Mouse (Mus musculus) megakaryocyte, embryonic 14.5 days (primary cell): ENCODE data around the gene Zfand4. TPM values are rescaled to one million over a fixed set of nuclear protein-coding genes. Genes with fewer than 3 reads are reported as not detected.
"Not testable (repeated sequence)": the region's sequence is repeated elsewhere in the genome, so short reads cannot be mapped to it uniquely, and the experiment has no call there.

Experiments used
- H3K27me3 ChIP-seq: replicated peaks from 2 replicates; pipeline ENCODE3; 2012; ENCODE audit warnings: inconsistent platforms
- H3K36me3 ChIP-seq: replicated peaks from 2 replicates; pipeline ENCODE3; 2012; ENCODE audit warnings: low read length, inconsistent platforms, mixed read lengths
- H3K4me1 ChIP-seq: 2 replicates; pipeline ENCODE4 v1.6.1; 2012; ENCODE audit warnings: inconsistent platforms
- H3K4me3 ChIP-seq: replicated peaks from 2 replicates; pipeline ENCODE3; 2012; ENCODE audit warnings: moderate library complexity, mild to moderate bottlenecking, inconsistent platforms
- H3K9me3 ChIP-seq: 2 replicates; pipeline ENCODE4 v1.6.1; 2012; ENCODE audit warnings: inconsistent platforms
- FLI1 ChIP-seq: IDR thresholded peaks from 2 replicates; pipeline ENCODE4 v1.6.1; 2012; ENCODE audit warnings: low read length, inconsistent platforms, mixed read lengths
- GATA1 ChIP-seq: IDR thresholded peaks from 3 replicates; pipeline ENCODE4 v1.6.1; 2012; ENCODE audit warnings: mixed read lengths, low read length, inconsistent platforms, borderline replicate concordance
- polyA plus RNA-seq: library from polyadenylated mRNA; stranded (reverse); fragments of >175 nt; gene quantifications from 2 replicates; pipeline ENCODE4 v1.2.3, GENCODE M21; 2012; ENCODE audit warnings: low replicate concordance; ENCODE audit not compliant: insufficient read depth

Zfand4 gene
- polyA plus RNA-seq, 1 experiment, result 1.3 TPM

DNA sequence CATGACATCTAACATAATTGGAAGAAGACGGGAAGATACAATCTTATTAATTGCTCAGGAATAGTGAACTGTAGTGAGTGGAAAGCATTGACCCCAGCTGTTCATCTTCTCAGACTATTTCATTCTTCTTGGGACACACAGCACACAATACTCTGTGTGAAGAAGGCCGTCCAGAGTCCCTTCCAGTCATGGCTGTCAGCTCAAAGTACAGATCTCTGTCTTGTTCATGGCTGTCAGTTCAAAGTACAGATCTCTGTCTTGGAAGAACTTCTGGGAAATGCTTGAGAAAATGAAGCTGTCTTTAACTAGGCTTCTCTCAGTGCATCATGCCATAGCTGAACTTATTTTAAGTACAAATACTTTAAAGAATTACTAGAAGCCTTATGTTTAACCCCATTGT is 83.9 kb downstream of the Zfand4 start:
- no peak for TF ChIP-seq GATA1
- Histone ChIP-seq H3K27me3 (no peaks in the 10 kb centered on the region), H3K9me3 (no peaks in the 10 kb centered on the region), H3K36me3 (peaks cover 24% of the 10 kb centered on the region), H3K4me3 (no peak overlapping the region), H3K4me1 (peaks cover 31% of the 10 kb centered on the region)

DNA sequence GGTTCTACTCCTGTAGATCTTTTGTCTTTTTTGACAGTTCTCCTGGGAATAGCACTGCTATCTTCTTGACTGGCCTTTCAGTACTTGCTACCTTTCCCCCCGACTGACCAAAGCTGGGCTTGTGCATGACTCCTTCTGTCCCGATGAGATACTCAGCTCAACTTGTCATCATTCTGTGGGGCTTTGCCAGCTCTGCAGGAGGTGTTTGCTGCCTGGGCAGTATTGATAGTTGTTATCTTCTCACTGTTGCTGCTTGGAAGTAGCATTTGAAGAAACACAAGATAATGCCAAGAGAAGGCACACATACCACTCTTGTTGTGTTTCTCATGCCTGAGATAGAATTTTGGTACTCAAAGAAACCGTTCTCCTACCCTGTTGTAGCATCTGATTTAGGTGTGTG is 86.0 kb downstream of the Zfand4 start:
- peaks cover 25% of the 10 kb centered on the region for H3K4me1 ChIP-seq
- no peaks in the 10 kb centered on the region for H3K27me3 ChIP-seq
- no peaks in the 10 kb centered on the region for H3K9me3 ChIP-seq
- peaks cover 20% of the 10 kb centered on the region for H3K36me3 ChIP-seq
- H3K4me3 ChIP-seq, result no peak overlapping the region
- TF ChIP-seq GATA1, result no peak
- no peak for TF ChIP-seq FLI1

DNA sequence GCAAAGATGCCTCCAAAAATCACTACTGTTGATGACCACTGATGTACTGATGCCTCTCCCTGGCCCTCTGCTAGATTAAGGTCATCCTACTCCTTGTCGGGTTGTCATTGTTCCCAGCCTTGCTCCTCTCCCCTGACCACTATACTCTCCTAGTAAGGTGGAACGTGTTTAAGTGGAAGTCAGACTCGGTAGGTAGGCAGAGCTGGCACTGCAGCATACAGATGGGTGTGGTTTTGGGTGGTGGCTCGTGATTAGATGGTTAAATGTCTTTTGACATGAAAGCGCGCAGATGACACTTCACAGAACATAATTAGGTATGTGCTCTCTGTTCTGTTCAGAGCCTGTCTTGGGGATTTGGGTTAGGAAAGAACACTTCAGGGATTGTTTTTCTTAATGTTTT is 86.6 kb downstream of the Zfand4 start:
- peaks cover 16% of the 10 kb centered on the region for H3K36me3 ChIP-seq
- H3K9me3 ChIP-seq, result no peaks in the 10 kb centered on the region
- TF ChIP-seq FLI1 (no peak), GATA1 (no peak)
- no peak overlapping the region for H3K4me3 ChIP-seq
- peaks cover 25% of the 10 kb centered on the region for H3K4me1 ChIP-seq
- H3K27me3 ChIP-seq, result no peaks in the 10 kb centered on the region

DNA sequence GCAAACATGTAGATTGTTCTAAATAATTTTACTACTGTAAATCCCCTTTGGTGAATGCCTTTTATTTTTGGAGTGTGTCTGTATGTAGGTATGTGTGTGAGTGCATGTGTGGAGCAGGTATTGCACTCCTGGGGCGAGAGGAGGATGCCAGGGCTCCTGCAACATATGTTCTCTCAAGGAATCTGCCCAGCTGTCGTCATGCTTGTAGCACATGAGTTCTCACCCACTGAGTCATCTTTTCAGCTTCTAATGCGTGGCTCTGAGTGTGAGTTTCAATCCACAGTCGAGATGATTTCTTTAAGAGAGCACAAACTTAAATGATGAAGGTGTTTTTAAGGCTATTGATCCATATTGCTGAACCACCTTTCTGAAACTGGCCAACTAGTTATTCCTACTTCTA is 87.5 kb downstream of the Zfand4 start:
- H3K4me1 ChIP-seq, result peaks cover 25% of the 10 kb centered on the region
- H3K36me3 ChIP-seq, result peaks cover 15% of the 10 kb centered on the region
- H3K4me3 ChIP-seq, result no peak overlapping the region
- no peaks in the 10 kb centered on the region for H3K9me3 ChIP-seq
- TF ChIP-seq GATA1 (no peak), FLI1 (no peak)
- no peaks in the 10 kb centered on the region for H3K27me3 ChIP-seq

DNA sequence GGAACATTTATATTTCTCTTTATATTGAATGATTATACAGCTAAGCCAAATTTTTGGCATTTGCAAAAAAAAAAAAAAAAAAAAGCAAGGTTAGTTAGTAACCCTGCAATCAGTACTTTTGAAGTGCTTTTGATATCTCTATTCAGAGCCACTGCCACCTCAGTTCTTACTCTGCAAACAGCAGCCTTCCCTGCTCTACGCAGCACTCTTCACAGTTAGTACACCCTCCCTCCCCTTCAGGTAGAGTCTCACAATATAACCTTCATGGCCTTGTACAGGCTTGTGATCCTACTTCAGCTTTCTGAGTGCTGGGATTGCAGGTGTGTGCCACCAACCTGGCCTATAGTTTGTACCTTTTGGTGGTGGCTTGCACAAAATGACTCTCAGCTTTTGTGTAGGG is 89.4 kb downstream of the Zfand4 start:
- H3K4me3 ChIP-seq, result no peak overlapping the region
- peaks cover 7% of the 10 kb centered on the region for H3K36me3 ChIP-seq
- TF ChIP-seq GATA1 (no peak), FLI1 (no peak)
- H3K27me3 ChIP-seq, result no peaks in the 10 kb centered on the region
- H3K9me3 ChIP-seq, result no peaks in the 10 kb centered on the region
- H3K4me1 ChIP-seq, result peaks cover 33% of the 10 kb centered on the region

DNA sequence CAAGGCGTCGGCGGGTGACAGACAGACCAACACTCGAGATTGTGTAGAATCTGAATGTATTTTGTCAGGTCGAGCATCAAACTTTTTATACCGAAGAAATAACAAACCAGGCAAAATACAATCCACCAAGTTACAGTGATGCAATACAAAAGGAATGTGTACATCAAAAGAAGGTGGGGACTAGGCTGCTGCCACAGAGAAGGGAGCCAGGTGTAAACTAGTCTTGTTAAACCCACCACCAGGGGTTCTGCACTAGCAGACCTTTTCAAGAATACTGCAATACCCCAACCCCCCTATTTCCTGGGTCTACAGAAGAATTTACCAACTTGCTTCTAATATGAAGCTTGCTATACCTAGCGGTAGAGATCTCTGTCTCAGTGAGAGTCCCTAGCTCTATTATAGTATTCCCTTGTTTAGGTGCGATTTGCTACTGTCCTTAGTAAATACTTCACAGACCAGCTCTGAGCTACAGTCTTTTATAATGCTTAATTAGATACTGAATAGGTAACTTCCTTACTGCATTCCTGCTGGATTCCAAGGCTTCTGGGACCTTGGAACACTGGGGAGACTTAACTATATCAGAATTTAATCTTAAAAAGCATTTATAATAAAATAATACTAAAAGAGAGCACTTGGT is 92.4 kb downstream of the Zfand4 start:
- not testable (repeated sequence) for H3K27me3 ChIP-seq, H3K9me3 ChIP-seq, H3K4me3 ChIP-seq
- Histone ChIP-seq H3K36me3 (peaks cover 11% of the 10 kb centered on the region), H3K4me1 (peaks cover 26% of the 10 kb centered on the region)

DNA sequence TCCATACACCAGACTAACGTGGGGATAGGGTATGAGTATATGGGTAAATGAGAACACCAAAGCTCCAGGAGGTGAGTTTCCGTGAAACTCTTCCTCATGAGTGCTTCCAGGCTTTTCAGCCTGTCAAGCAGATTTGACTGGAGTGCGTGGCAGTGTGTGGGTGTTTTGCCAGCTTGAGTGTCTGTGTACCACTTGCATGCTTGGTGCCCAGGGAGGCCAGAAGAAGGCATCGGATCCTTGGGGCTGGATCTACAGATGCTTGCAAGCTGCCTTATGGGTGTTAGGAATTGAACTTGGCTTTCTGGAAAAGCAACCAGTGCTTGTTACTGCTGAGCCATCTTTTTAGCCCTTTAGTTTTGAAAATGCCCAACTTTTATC is 92.9 kb downstream of the Zfand4 start:
- H3K9me3 ChIP-seq, result no peaks in the 10 kb centered on the region
- H3K4me3 ChIP-seq, result no peak overlapping the region
- peaks cover 11% of the 10 kb centered on the region for H3K36me3 ChIP-seq
- H3K27me3 ChIP-seq, result no peaks in the 10 kb centered on the region
- TF ChIP-seq FLI1 (no peak), GATA1 (no peak)
- peaks cover 28% of the 10 kb centered on the region for H3K4me1 ChIP-seq

DNA sequence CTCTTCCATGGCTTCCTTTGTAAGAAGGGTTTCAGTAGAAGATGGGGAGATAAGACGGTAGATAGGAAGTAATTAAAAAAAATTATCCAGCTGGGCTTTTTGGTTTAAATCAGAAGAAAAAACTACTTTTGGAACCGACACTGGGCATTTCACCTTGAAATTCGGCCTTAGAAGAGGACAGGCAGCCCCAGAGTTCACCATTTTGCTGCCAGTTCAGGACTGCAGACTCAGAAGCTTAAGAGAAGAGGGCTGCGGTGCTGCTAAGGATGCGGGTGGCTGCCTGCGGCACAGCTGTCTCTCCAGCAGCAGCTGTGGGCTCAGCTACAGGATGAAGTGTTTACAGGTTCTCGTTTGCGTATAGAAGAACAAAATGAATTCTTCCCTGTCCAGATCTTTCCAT is 94.0 kb downstream of the Zfand4 start:
- no peaks in the 10 kb centered on the region for H3K9me3 ChIP-seq
- peaks cover 11% of the 10 kb centered on the region for H3K36me3 ChIP-seq
- TF ChIP-seq GATA1 (no peak), FLI1 (no peak)
- H3K27me3 ChIP-seq, result no peaks in the 10 kb centered on the region
- H3K4me3 ChIP-seq, result no peak overlapping the region
- H3K4me1 ChIP-seq, result peaks cover 30% of the 10 kb centered on the region

DNA sequence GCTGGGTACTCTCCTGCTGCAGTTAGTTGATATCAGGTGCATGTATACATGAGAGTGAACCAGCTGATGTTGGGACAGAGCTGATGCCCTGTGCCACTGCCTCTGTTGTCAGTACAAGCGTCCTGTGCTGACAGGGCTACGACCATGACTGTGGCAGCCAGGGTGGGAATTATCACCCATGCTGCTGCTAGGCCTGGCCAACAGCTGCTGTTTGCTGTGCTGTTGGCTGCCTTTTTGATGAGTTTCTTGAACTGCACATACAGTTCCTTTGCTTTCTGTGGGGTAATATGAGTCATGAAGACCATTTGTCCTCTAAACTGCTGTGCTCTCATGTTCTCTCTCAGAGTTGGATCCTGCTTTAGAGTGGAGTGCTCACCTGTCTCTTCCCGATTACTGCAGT is 95.2 kb downstream of the Zfand4 start:
- no peak for TF ChIP-seq FLI1
- no peak for TF ChIP-seq GATA1
- Histone ChIP-seq H3K27me3 (no peaks in the 10 kb centered on the region), H3K9me3 (no peaks in the 10 kb centered on the region), H3K4me3 (peak overlapping the region; percentile 23), H3K36me3 (peaks cover 13% of the 10 kb centered on the region), H3K4me1 (peaks cover 30% of the 10 kb centered on the region)

DNA sequence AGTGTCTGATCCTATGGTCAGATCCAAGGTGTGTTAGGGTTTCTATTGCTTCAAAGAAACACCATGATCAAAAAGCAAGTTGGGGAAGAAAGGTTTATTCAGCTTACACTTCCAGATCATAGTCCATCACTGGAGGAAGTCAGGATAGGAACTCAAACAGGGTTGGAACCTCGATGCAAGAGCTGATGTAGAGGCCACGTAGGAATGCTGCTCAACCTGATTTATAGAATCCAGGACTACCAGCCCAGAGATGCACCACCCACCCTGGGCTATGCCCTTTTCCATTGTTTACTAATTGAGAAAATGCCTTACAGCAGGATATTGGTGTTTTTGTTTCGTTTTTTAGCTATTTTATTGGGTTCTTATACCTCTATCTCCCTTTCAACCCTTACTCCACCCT is 97.4 kb downstream of the Zfand4 start:
- Histone ChIP-seq H3K4me3 (no peak overlapping the region), H3K36me3 (peaks cover 10% of the 10 kb centered on the region)

DNA sequence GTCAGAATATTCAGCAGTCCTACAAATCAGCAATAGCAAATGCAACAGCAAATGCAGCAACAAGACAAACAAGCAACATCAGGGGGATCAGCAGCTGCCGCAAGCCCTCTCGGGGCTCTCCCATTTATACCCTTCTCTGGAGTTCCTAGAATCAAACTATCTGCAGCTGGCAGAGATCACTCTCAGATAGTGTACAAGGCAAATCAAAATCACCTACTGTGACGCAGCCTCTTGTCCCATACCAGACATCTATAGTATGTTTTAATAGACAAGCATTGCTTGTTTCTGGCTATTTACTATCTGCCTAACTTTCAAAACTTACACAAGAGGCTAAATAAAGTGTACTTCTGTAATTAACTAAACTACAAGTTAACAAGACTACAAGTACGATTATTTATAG is 98.0 kb downstream of the Zfand4 start:
- H3K36me3 ChIP-seq, result peaks cover 10% of the 10 kb centered on the region
- peaks cover 28% of the 10 kb centered on the region for H3K4me1 ChIP-seq
- H3K9me3 ChIP-seq, result no peaks in the 10 kb centered on the region
- no peak overlapping the region for H3K4me3 ChIP-seq
- H3K27me3 ChIP-seq, result no peaks in the 10 kb centered on the region
- no peak for TF ChIP-seq GATA1
- no peak for TF ChIP-seq FLI1

More for the DNA sequence above, 97.4 kb downstream of the Zfand4 start:
- no peaks in the 10 kb centered on the region for H3K9me3 ChIP-seq
- TF ChIP-seq GATA1, result no peak
- no peak for TF ChIP-seq FLI1
- H3K27me3 ChIP-seq, result no peaks in the 10 kb centered on the region
- H3K4me1 ChIP-seq, result peaks cover 30% of the 10 kb centered on the region
